Mouse (Mus musculus): ENCODE measurements around the gene Zfp472. TPM values are rescaled to one million over a fixed set of nuclear protein-coding genes. Genes with fewer than 3 reads are reported as not detected.

The Zfp472 gene
- polyA plus RNA-seq (2015; fragmentation: Nextera tagmentation; extraction: Ambion mirVana), result 4.9 and 5.3 TPM in 2 replicates

DNA sequence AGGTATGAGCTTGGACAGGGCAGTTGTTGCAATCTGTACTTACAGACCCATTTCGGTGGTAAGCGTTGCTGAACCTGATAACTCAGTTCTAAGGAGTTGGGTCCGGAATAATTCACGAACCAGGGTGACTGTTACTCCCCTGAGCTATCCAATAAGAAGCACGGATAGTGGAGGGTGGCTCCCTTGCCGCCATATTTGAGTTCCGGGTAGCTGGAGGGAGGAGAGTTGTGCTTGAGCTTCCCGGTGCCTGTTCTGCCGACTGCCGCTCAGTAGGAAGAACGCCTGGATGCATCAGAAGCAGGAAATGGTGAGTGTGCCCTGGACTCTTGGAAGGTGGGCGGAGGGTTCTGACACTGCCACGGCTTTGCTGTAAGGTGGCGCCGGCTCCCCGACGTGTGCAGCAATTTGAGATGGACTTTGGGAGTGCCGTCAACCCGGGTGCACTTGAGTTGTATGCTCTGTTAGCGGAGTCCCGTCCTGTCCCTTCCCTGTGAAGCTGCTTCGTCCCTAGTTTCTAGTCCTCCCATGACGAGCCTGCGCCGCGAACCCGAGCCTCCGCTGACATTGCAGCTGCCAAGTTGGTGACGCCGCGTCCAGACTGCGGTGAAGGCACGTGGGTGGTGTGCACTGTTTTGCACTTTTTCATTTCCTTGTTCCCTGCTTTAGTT is at the start of gene Zfp472:
TSS of gene Zfp472 (plus strand) at position 192 of the 668 bp plus-strand sequence.
- Histone ChIP-seq H3K4me2 (replicated peaks; ENCODE audit: low read depth) (peak within 1 kb of the TSS; percentile 77), H3K36me3 (ENCODE audit: control insufficient read depth, insufficient read depth) (no peaks in the 10 kb centered on the region), H3K4me1 (replicated peaks; ENCODE audit: control insufficient read depth, insufficient read depth, low read length) (0 out of 2 replicates have a peak, but pooled peaks cover 5% of the 10 kb centered on the region), H3K9me3 (ENCODE audit: control insufficient read depth) (no peaks in the 10 kb centered on the region), H3K4me3 (ENCODE audit: low read depth, low read length) (peak within 1 kb of the TSS; percentile 74), H3K27me3 (replicated peaks; ENCODE audit: control insufficient read depth, insufficient read depth, low read length) (no peaks in the 10 kb centered on the region), H3K27ac (ENCODE audit: low read depth, low read length) (peak within 1 kb of the TSS; percentile 95), H3K9ac (ENCODE audit: low read depth, low read length) (peak within 1 kb of the TSS; percentile 66)
- ATAC-seq, result peak; percentile 98
- TF ChIP-seq CTCF (IDR thresholded peaks at IDR 0.05; ENCODE audit: low read depth), result no peak
- WGBS, result 0% methylated on average over 33 of the region's 33 CpGs

DNA sequence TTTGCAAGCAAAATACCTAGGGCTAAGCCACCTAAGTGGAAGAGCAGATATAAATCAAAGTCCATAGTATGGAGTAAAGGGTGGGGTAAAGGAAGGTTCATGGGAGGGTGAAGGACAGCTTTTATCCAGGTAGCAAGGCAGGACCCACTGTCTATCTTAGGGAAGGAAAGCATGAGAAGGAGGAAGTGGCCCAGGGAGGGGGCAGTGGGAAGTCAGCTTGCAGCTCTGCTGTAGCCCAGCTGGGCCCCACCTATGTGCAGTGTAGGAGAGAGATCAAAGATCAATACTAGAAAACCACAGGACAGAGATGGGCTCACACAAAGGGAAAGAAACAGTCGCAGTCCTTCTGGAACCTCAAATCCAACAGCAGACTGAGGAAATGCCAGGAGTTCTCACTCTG is 49.5 kb upstream of the Zfp472 start:
- H3K27me3 ChIP-seq (replicated peaks; ENCODE audit: control insufficient read depth, insufficient read depth, low read length), result no peaks in the 10 kb centered on the region
- H3K9ac ChIP-seq (ENCODE audit: low read depth, low read length), result no peak overlapping the region
- ATAC-seq, result peak; percentile 92
- peak overlapping the region; percentile 74 for H3K27ac ChIP-seq (ENCODE audit: low read depth, low read length)
- no peaks in the 10 kb centered on the region for H3K9me3 ChIP-seq (ENCODE audit: control insufficient read depth)
- H3K4me3 ChIP-seq (ENCODE audit: low read depth, low read length), result no peak overlapping the region
- 52% methylated on average over 1 of the region's 1 CpGs for WGBS
- no peak for TF ChIP-seq CTCF (IDR thresholded peaks at IDR 0.05; ENCODE audit: low read depth)
- peaks cover 15% of the 10 kb centered on the region for H3K4me1 ChIP-seq (replicated peaks; ENCODE audit: control insufficient read depth, insufficient read depth, low read length)
- no peaks in the 10 kb centered on the region for H3K36me3 ChIP-seq (ENCODE audit: control insufficient read depth, insufficient read depth)
- no peak overlapping the region for H3K4me2 ChIP-seq (replicated peaks; ENCODE audit: low read depth)

DNA sequence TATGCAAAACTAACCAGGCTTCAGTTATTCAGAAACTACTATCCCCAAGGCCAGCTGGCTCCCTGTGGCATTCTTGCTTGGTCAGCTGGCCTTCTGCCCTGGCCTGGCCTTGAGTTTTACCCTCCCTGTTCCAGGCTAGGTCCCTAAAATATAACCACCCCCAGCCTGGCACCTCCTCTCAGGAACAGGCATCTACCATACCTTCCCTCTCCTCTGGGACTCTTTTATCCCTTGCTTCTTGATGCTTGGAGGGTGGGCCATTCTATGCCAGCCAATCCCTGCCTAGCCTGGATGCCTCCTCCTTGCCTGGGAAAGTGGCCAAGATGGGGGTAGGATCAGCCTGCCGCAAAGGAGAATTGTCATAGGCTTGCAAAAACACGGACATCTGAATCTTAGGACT is 48.5 kb upstream of the Zfp472 start, which contains the start of gene Cyp4f14:
TSS of gene Cyp4f14 (minus strand) at position 212 of the 400 bp plus-strand sequence.
- Histone ChIP-seq H3K9ac (ENCODE audit: low read depth, low read length) (no peak within 1 kb of the TSS), H3K4me2 (replicated peaks; ENCODE audit: low read depth) (no peak within 1 kb of the TSS), H3K4me3 (ENCODE audit: low read depth, low read length) (no peak within 1 kb of the TSS), H3K27me3 (replicated peaks; ENCODE audit: control insufficient read depth, insufficient read depth, low read length) (no peaks in the 10 kb centered on the region), H3K27ac (ENCODE audit: low read depth, low read length) (peak within 1 kb of the TSS; percentile 74), H3K4me1 (replicated peaks; ENCODE audit: control insufficient read depth, insufficient read depth, low read length) (peaks cover 15% of the 10 kb centered on the region), H3K9me3 (ENCODE audit: control insufficient read depth) (no peaks in the 10 kb centered on the region), H3K36me3 (ENCODE audit: control insufficient read depth, insufficient read depth) (no peaks in the 10 kb centered on the region)
- TF ChIP-seq CTCF (IDR thresholded peaks at IDR 0.05; ENCODE audit: low read depth), result no peak
- ATAC-seq, result no peak
- 61% methylated on average over 2 of the region's 2 CpGs for WGBS

DNA sequence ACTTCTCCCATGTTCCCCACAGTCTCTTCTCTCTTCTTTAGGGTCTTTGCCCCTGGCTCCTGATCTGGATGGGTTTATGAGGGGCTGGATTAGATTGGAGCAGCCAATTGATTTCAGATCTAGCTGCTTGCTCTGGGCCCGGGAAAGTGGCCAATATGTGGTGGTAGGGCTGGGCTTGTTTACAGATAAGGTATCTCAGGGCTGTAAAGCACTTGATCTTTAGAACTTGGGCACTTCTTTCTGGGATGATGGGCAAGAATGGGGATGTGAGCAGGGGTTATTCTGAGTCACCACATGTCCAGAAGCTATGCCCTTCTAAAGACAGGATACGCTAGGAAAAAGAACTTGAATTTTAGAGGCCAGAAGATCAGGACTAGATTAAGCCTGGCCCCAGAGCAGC is 46.5 kb upstream of the Zfp472 start:
- H3K4me1 ChIP-seq (replicated peaks; ENCODE audit: control insufficient read depth, insufficient read depth, low read length), result peaks cover 15% of the 10 kb centered on the region
- H3K4me2 ChIP-seq (replicated peaks; ENCODE audit: low read depth), result no peak overlapping the region
- no peak overlapping the region for H3K4me3 ChIP-seq (ENCODE audit: low read depth, low read length)
- peak; percentile 48; the same call in 1 of the 2 replicates for ATAC-seq
- H3K9ac ChIP-seq (ENCODE audit: low read depth, low read length), result no peak overlapping the region
- no peaks in the 10 kb centered on the region for H3K36me3 ChIP-seq (ENCODE audit: control insufficient read depth, insufficient read depth)
- no peaks in the 10 kb centered on the region for H3K27me3 ChIP-seq (replicated peaks; ENCODE audit: control insufficient read depth, insufficient read depth, low read length)
- WGBS, result 22% methylated on average over 2 of the region's 2 CpGs
- no peak for TF ChIP-seq CTCF (IDR thresholded peaks at IDR 0.05; ENCODE audit: low read depth)
- H3K9me3 ChIP-seq (ENCODE audit: control insufficient read depth), result no peaks in the 10 kb centered on the region
- peak overlapping the region; percentile 77 for H3K27ac ChIP-seq (ENCODE audit: low read depth, low read length)

DNA sequence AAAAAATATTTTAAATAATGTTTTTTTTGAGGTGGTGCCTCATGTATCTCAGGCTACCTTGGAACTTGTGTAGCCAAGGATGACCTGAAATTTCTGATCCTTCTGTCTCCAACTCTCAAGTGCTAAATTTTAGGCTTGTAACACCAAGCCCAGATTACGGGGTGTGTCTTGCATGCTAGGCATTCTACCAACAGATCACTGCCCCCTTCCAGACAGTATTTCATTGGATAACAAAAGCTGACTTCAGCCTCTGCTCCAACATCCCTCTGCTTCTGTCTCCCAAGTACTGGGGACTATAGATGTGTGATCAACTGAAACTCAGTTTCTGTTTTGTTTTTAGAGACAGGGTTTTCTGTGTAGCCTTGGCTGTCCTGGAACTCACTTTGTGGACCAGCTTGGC is 41.9 kb upstream of the Zfp472 start:
- Histone ChIP-seq H3K9ac (ENCODE audit: low read depth, low read length) (no peak overlapping the region), H3K4me3 (ENCODE audit: low read depth, low read length) (no peak overlapping the region), H3K36me3 (ENCODE audit: control insufficient read depth, insufficient read depth) (no peaks in the 10 kb centered on the region), H3K27ac (ENCODE audit: low read depth, low read length) (no peak overlapping the region), H3K4me2 (replicated peaks; ENCODE audit: low read depth) (no peak overlapping the region), H3K4me1 (replicated peaks; ENCODE audit: control insufficient read depth, insufficient read depth, low read length) (no peaks in the 10 kb centered on the region; the same call in 1 of the 2 replicates), H3K9me3 (ENCODE audit: control insufficient read depth) (no peaks in the 10 kb centered on the region), H3K27me3 (replicated peaks; ENCODE audit: control insufficient read depth, insufficient read depth, low read length) (no peaks in the 10 kb centered on the region)
- ATAC-seq, result no peak
- 94% methylated on average over 1 of the region's 1 CpGs for WGBS
- TF ChIP-seq CTCF (IDR thresholded peaks at IDR 0.05; ENCODE audit: low read depth), result no peak

DNA sequence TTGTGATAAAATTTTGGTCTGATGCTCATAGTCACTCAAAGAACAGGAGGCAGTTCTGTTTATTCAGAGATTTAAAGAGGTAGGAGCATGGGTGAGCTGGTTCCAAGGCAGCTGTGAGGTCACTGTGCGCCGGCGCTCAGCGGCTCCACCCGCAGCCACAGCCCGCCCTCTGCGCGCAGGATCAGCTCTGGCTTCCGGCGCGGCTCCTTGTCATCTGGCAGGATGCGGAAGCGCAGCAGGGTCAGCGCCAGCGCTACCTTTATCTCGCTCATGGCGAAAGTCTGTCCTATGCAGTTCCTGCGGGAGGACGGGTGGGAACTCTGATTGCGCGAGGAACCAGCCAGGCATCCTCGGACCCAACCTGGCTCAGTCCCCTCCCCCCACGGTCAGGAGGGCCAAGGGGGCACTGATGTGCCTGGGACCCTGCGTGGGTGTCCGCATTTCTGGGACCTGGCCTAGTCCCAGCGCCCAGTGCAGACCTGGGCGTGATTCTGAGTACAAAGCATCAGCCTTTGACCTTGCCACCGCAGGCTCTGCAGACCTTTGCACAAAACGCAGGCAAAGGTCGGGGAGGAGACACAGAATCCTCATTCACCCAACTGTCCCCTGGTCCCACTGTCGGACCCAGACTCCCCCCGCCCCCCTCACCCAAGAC is 40.8 kb upstream of the Zfp472 start:
- no peaks in the 10 kb centered on the region; the same call in 1 of the 2 replicates for H3K4me1 ChIP-seq (replicated peaks; ENCODE audit: control insufficient read depth, insufficient read depth, low read length)
- H3K36me3 ChIP-seq (ENCODE audit: control insufficient read depth, insufficient read depth), result no peaks in the 10 kb centered on the region
- TF ChIP-seq CTCF (IDR thresholded peaks at IDR 0.05; ENCODE audit: low read depth), result no peak
- H3K9me3 ChIP-seq (ENCODE audit: control insufficient read depth), result no peaks in the 10 kb centered on the region
- peak overlapping the region; percentile 29 for H3K4me3 ChIP-seq (ENCODE audit: low read depth, low read length)
- 12% methylated on average over 32 of the region's 32 CpGs for WGBS
- H3K4me2 ChIP-seq (replicated peaks; ENCODE audit: low read depth), result peak overlapping the region; percentile 66
- peak; percentile 89 for ATAC-seq
- peak overlapping the region; percentile 76 for H3K27ac ChIP-seq (ENCODE audit: low read depth, low read length)
- H3K27me3 ChIP-seq (replicated peaks; ENCODE audit: control insufficient read depth, insufficient read depth, low read length), result no peaks in the 10 kb centered on the region
- peak overlapping the region; percentile 52 for H3K9ac ChIP-seq (ENCODE audit: low read depth, low read length)
